Mouse (Mus musculus) liver, embryonic 16.5 days (tissue): ENCODE measurements around the gene Fxyd6. TPM values are rescaled to one million over a fixed set of nuclear protein-coding genes. Genes with fewer than 3 reads are reported as not detected.

Experiments
- ATAC-seq: fragments of 200-750 bp; cut with Nextera tagmentation; 2 replicates; pipeline ENCODE4 v1.8.0; 2017; ENCODE audit warnings: low read depth, mild to moderate bottlenecking, moderate number of reproducible peaks, moderate library complexity
- H3K27ac ChIP-seq: fragments of 300-500 bp; sonication (generic); 2 replicates; pipeline ENCODE4 v1.5.1; 2014; ENCODE audit warnings: mild to moderate bottlenecking, low read length
- H3K27me3 ChIP-seq: fragments of 300-500 bp; sonication (generic); 2 replicates; pipeline ENCODE4 v1.6.1; 2014; ENCODE audit warnings: low read depth, low read length, mixed read lengths; ENCODE audit not compliant: control insufficient read depth, insufficient read depth
- H3K36me3 ChIP-seq: fragments of 300-500 bp; sonication (generic); 2 replicates; pipeline ENCODE4 v1.6.1; 2014; ENCODE audit warnings: mild to moderate bottlenecking; ENCODE audit not compliant: control insufficient read depth, insufficient read depth
- H3K4me1 ChIP-seq: fragments of 300-500 bp; sonication (generic); 2 replicates; pipeline ENCODE4 v1.6.1; 2014; ENCODE audit warnings: low read depth, low read length, mixed read lengths; ENCODE audit not compliant: control insufficient read depth
- H3K4me2 ChIP-seq: fragments of 300-500 bp; sonication (generic); 2 replicates; pipeline ENCODE4 v1.6.1; 2014; ENCODE audit warnings: low read depth, low read length, mixed read lengths
- H3K4me3 ChIP-seq: fragments of 300-500 bp; sonication (generic); 2 replicates; pipeline ENCODE4 v1.5.1; 2014; ENCODE audit warnings: low read depth, mild to moderate bottlenecking, low read length
- H3K9ac ChIP-seq: fragments of 300-500 bp; sonication (generic); 2 replicates; pipeline ENCODE4 v1.6.1; 2014; ENCODE audit warnings: low read depth, low read length
- H3K9me3 ChIP-seq: fragments of 300-500 bp; sonication (generic); replicated peaks from 2 replicates; pipeline ENCODE4 v1.6.1; 2016; ENCODE audit warnings: low read length; ENCODE audit not compliant: control insufficient read depth
- WGBS: fragments of 180-500 bp; shearing (Covaris S2); extraction: QIAGEN DNeasy Blood & Tissue Kit; methylation state at CpG from one replicate; pipeline ENCODE4 v1.1.7; 2014; ENCODE audit not compliant: insufficient replicate concordance; 5-methylcytosine and 5-hydroxymethylcytosine counted together
- polyA plus RNA-seq: library from polyadenylated mRNA; unstranded; fragments of >200 nt; fragmentation: Nextera tagmentation; extraction: Ambion mirVana; gene quantifications from 2 replicates; pipeline ENCODE4 v1.2.1, GENCODE M21; 2015

The Fxyd6 gene
- polyA plus RNA-seq, 1 experiment from 2014 or later: 2.2 TPM

DNA sequence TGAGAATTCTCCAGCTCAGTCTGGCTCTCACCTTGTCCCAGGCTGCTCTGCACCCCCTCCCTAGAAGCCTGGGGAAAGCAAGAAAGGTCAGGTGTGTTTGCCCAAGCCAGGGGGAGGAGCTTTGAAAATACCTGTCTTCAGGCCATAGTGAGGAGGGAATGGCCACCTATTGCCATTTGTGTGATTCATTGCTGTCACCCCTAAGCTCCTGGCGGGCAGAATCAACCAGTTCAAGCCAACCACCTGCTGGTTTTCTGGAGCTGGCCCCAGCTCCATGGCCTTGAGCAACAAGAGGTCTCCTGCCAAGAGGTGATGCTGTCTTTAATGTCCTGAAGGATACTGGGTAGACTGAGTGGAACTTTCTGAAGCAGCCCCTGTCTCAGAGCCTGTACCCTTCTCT lies 28.4 kb downstream of the Fxyd6 start:
- no peak overlapping the region for H3K4me3 ChIP-seq
- 29% methylated on average over 1 of the region's 1 CpGs for WGBS
- no peaks in the 10 kb centered on the region for H3K9me3 ChIP-seq
- H3K36me3 ChIP-seq: no peaks in the 10 kb centered on the region
- no peak overlapping the region for H3K9ac ChIP-seq
- H3K27ac ChIP-seq: no peak overlapping the region
- H3K4me1 ChIP-seq: no peaks in the 10 kb centered on the region
- peaks cover 2% of the 10 kb centered on the region; the same call in 1 of the 2 replicates for H3K27me3 ChIP-seq
- no peak for ATAC-seq
- no peak overlapping the region for H3K4me2 ChIP-seq

DNA sequence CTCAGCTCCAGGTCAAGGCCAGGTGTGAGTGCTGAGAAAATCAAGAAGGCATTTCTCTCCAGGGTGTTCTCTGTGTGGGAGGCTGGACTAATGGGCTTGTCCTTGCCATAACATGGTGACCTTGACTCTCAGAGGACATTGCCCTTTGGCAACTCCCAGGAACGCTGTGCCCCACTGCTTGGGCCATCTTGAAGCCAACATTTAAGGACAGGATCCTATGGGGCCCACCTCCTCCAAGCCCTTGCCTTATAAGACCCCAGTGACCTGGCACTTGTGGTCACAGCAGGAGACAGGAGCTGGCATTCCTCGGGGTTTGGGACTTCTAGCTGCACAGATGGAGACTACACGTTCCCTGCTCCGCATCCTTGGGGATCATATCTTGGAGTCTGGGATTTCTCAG lies 29.4 kb downstream of the Fxyd6 start, which contains the start of gene Fxyd2:
TSS of gene Fxyd2 (plus strand) at position 236 of the 400 bp plus-strand sequence.
- ATAC-seq: no peak
- H3K36me3 ChIP-seq: no peaks in the 10 kb centered on the region
- 48% methylated on average over 4 of the region's 4 CpGs for WGBS
- no peaks in the 10 kb centered on the region for H3K9me3 ChIP-seq
- no peak within 1 kb of the TSS for H3K9ac ChIP-seq
- H3K27me3 ChIP-seq: peaks cover 2% of the 10 kb centered on the region; the same call in 1 of the 2 replicates
- H3K4me1 ChIP-seq: no peaks in the 10 kb centered on the region
- no peak within 1 kb of the TSS for H3K4me2 ChIP-seq
- no peak within 1 kb of the TSS for H3K4me3 ChIP-seq
- H3K27ac ChIP-seq: no peak within 1 kb of the TSS

DNA sequence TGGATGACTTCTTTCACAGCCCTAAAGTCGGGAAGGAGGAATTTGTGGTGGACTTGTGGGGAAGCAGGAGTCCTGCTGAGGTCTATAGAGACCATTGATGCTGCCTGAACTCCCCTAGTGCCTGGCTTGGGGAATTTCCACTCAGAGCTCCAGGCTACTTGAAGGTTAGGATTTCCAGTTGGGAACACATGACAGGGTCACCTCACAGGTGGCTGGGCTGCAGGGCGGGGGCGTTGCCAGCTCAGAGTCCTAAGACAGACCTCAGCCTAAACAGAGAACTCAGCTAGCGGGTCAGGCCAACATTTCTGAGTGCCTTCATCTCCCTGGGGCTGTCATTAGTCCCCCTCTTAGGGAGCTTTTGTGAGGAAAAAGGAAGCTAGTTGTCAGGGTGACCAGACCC lies 31.9 kb downstream of the Fxyd6 start:
- Histone ChIP-seq H3K4me2 (no peak overlapping the region), H3K27ac (no peak overlapping the region), H3K9me3 (no peaks in the 10 kb centered on the region), H3K4me3 (no peak overlapping the region), H3K27me3 (peaks cover 2% of the 10 kb centered on the region; the same call in 1 of the 2 replicates), H3K9ac (no peak overlapping the region), H3K4me1 (no peaks in the 10 kb centered on the region), H3K36me3 (no peaks in the 10 kb centered on the region)
- ATAC-seq: no peak
- 39% methylated on average over 4 of the region's 4 CpGs for WGBS

DNA sequence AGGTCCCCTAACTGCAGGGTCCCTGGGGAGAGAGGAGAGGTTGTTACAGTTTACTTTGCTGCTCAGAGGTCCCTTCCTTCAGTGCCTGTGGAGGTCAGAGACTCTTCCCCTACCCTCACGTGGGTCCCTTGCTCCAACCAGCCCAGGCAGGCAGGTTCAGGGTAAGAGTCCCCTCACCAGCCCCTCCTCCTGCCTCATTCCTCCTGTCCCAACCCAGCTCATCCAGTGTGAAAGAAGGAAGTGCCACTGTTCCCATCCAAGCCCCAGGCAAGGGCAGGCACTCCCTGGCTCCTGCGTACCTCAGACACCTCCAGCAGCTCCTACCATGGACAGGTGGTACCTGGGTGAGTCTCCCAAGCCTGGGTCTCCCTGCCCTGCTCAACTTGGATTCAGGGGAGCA lies 33.0 kb downstream of the Fxyd6 start:
- no peaks in the 10 kb centered on the region for H3K4me1 ChIP-seq
- H3K4me3 ChIP-seq: no peak overlapping the region
- 39% methylated on average over 2 of the region's 2 CpGs for WGBS
- no peak for ATAC-seq
- H3K36me3 ChIP-seq: no peaks in the 10 kb centered on the region
- H3K27me3 ChIP-seq: peaks cover 2% of the 10 kb centered on the region; the same call in 1 of the 2 replicates
- H3K9ac ChIP-seq: no peak overlapping the region
- no peak overlapping the region for H3K27ac ChIP-seq
- no peaks in the 10 kb centered on the region for H3K9me3 ChIP-seq
- no peak overlapping the region for H3K4me2 ChIP-seq

DNA sequence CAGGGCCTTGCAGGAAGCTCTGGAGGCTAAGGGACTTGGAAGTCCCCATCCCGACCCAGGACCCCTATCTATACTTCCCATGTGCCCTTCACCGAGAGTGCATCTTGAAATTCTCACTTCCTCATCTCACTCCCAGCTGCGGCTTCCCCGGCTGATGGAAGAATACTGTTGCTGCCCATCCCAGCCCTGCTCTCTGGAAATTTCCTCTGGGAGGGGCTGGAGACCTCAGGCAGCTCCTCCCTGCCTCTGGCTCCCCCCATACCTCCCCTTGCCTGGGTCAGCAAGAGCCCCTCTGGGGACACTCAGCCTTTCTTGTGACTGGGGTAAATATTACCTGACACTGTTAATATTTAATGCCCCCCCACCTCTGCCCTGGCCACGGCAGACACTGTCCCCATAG lies 35.7 kb downstream of the Fxyd6 start:
- no peak overlapping the region for H3K4me3 ChIP-seq
- no peaks in the 10 kb centered on the region for H3K4me1 ChIP-seq
- no peaks in the 10 kb centered on the region for H3K36me3 ChIP-seq
- no peak overlapping the region for H3K27ac ChIP-seq
- H3K9me3 ChIP-seq: no peaks in the 10 kb centered on the region
- 31% methylated on average over 5 of the region's 5 CpGs for WGBS
- no peak overlapping the region for H3K9ac ChIP-seq
- peaks cover 2% of the 10 kb centered on the region; the same call in 1 of the 2 replicates for H3K27me3 ChIP-seq
- ATAC-seq: no peak
- no peak overlapping the region for H3K4me2 ChIP-seq

DNA sequence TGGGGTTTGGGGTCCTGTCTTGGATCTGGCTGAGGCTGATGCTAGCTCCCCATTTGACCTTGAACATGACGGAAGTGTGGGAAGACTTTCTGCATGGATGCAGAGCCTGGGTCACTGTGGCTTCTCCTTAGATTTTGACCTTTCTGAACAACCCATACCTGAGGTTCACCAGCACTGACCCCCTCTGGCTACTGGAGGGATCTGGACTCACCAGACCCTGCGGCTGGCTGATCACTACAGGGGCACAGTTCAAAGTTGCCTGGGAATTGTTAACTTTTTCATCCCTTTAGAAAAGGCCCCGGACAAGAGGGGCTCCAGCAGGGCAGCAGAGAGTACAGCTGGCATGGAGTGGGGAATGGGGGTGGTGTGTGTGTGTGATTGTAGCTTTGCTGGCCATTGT lies 36.8 kb downstream of the Fxyd6 start:
- Histone ChIP-seq H3K4me1 (no peaks in the 10 kb centered on the region), H3K27me3 (peaks cover 2% of the 10 kb centered on the region; the same call in 1 of the 2 replicates), H3K9me3 (no peaks in the 10 kb centered on the region), H3K9ac (no peak overlapping the region), H3K4me3 (no peak overlapping the region), H3K4me2 (no peak overlapping the region), H3K27ac (no peak overlapping the region), H3K36me3 (no peaks in the 10 kb centered on the region)
- WGBS: 50% methylated on average over 3 of the region's 3 CpGs
- ATAC-seq: no peak

DNA sequence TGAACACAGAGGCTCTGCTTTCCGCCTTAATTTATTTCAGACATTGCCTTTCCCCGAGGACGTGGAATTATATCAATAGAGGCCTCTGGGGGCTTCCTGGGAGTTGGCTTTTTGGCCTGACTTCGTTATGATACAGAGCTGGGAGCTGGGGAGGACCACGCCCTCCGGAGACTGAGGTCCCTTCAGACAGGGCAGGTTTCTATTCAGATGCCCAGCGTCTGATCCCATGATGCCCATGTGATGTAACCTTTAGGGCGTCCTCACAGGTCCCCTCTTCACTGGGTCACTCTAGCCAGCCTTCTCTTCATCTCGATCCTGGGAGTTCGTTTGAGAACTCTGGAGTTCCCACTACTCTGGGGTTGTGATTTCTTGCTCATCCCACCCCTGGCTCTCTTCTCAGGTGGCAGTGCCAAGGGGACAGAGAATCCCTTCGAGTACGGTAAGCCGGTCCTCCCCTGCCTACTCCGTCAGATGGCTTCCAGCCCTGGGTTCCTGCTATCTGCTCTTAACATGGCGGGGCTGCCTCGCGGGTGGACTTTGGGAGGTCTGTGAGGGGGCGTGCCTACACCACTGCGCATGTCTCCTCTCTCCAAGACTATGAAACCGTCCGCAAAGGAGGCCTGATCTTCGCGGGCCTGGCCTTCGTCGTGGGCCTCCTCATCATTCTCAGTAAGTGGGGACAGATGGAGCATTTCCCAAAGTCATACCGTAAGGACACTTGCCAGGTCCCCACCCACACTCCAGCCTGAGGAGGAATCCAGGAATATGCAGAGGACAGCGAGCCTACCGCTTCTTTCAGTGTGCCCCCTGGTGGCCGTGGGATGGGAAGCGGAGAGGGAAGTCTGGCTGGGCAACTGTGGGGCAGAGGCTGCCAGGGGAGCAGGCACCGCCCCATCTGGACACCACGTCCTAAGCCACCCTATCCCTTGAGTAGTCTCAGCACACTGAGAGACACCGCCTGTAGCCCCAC lies 38.0 kb downstream of the Fxyd6 start:
- H3K9me3 ChIP-seq: no peaks in the 10 kb centered on the region
- no peaks in the 10 kb centered on the region for H3K4me1 ChIP-seq
- H3K27me3 ChIP-seq: no peaks in the 10 kb centered on the region
- 30% methylated on average over 33 of the region's 33 CpGs for WGBS
- H3K4me3 ChIP-seq: no peak overlapping the region
- ATAC-seq: no peak
- H3K9ac ChIP-seq: no peak overlapping the region
- H3K4me2 ChIP-seq: peak overlapping the region; percentile 38
- no peak overlapping the region for H3K27ac ChIP-seq
- H3K36me3 ChIP-seq: no peaks in the 10 kb centered on the region

DNA sequence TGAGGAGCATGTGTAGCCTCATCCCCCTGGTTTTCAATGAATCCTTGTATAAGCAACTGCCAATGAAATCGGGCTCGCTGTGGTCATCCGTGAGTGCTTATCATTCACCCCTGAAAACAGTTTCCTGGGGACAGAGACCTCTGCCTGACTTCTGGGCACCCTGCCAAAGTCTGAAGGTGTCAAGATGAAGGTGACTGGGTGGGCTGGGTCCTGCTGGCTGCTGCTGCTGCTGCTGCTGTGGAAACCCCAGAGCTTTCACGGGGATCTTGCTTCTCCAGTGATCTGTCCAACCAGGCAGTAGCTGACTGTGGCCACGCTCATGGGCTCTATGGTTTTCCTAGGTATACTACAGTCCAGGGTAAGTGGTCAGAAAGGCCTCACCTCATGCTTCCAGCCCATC lies 40.2 kb downstream of the Fxyd6 start:
- 63% methylated on average over 5 of the region's 5 CpGs for WGBS

DNA sequence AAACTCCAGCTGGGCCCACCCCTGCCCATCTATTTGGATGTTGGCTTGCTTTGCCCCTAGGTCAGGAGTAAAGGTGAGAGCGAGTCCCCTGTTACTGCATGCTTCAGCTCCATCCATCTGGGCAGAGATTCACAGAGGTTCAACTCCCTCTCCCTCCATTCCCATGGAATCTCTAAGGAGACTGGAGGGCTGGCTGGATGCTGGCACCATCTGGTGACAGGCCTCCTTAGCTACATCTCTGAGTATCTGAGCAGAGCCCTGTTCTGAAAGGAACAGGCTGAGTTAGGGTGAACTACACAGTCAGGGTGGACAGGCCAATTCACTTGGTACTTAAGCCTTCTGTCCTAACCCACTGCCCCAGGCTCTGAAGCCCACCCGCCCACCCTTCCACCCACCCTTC lies 40.6 kb downstream of the Fxyd6 start:
- Histone ChIP-seq H3K9ac (no peak overlapping the region), H3K27me3 (no peaks in the 10 kb centered on the region)

More for the DNA sequence above, 40.2 kb downstream of the Fxyd6 start:
- ATAC-seq: no peak
- H3K9me3 ChIP-seq: no peaks in the 10 kb centered on the region
- no peaks in the 10 kb centered on the region for H3K4me1 ChIP-seq
- H3K4me3 ChIP-seq: no peak overlapping the region
- H3K9ac ChIP-seq: no peak overlapping the region
- no peak overlapping the region for H3K27ac ChIP-seq
- no peak overlapping the region for H3K4me2 ChIP-seq
- no peaks in the 10 kb centered on the region for H3K27me3 ChIP-seq
- H3K36me3 ChIP-seq: no peaks in the 10 kb centered on the region

More for the DNA sequence above, 40.6 kb downstream of the Fxyd6 start:
- WGBS: 65% methylated on average over 2 of the region's 2 CpGs
- Histone ChIP-seq H3K4me2 (no peak overlapping the region), H3K9me3 (no peaks in the 10 kb centered on the region), H3K4me3 (no peak overlapping the region), H3K4me1 (no peaks in the 10 kb centered on the region), H3K36me3 (no peaks in the 10 kb centered on the region), H3K27ac (no peak overlapping the region)
- no peak for ATAC-seq
